Mouse (Mus musculus): Measurements from ENCODE around the gene Gm47841. TPM values are rescaled to one million over a fixed set of nuclear protein-coding genes. Genes with fewer than 3 reads are reported as not detected.

The Gm47841 gene
- polyA plus RNA-seq, 1 experiment from 2014 or later, result not detected

GRCm38 (mm10) chr15:101048338-101048896 is 1.2 kb upstream of the Gm47841 start:
- no peaks in the 10 kb centered on the region for H3K9me3 ChIP-seq (ENCODE audit: low read length)
- H3K27me3 ChIP-seq (ENCODE audit: insufficient read depth, low read length), result peaks cover 75% of the 10 kb centered on the region
- no peak for ATAC-seq
- peaks cover 5% of the 10 kb centered on the region for H3K4me1 ChIP-seq (ENCODE audit: insufficient read depth)
- TF ChIP-seq EP300 (IDR thresholded peaks at IDR 0.05; ENCODE audit: low read depth), result no peak
- TF ChIP-seq CTCF (IDR thresholded peaks at IDR 0.05; ENCODE audit: low read depth), result no peak
- no peak overlapping the region for H3K4me2 ChIP-seq (ENCODE audit: low read depth, low read length)
- H3K9ac ChIP-seq (replicated peaks), result no peak overlapping the region
- WGBS (ENCODE audit: insufficient replicate concordance), result 46% methylated on average over 5 of the region's 5 CpGs
- no peak overlapping the region for H3K4me3 ChIP-seq (ENCODE audit: low read depth, low read length)
- no peak overlapping the region for H3K27ac ChIP-seq (ENCODE audit: low read depth)
- DNase-seq, result no peak
- no peaks in the 10 kb centered on the region for H3K36me3 ChIP-seq (replicated peaks; ENCODE audit: insufficient read depth, low read length)

- 2% methylated on average over 45 of the region's 77 CpGs for WGBS (ENCODE audit: insufficient replicate concordance)
- Histone ChIP-seq H3K9ac (replicated peaks) (no peak overlapping the region; the same call in 1 of the 2 replicates), H3K4me1 (ENCODE audit: insufficient read depth) (peaks cover 5% of the 10 kb centered on the region), H3K27me3 (ENCODE audit: insufficient read depth, low read length) (peaks cover 74% of the 10 kb centered on the region), H3K4me2 (ENCODE audit: low read depth, low read length) (peak overlapping the region; percentile 64), H3K9me3 (ENCODE audit: low read length) (no peaks in the 10 kb centered on the region), H3K36me3 (replicated peaks; ENCODE audit: insufficient read depth, low read length) (no peaks in the 10 kb centered on the region), H3K27ac (ENCODE audit: low read depth) (no peak overlapping the region), H3K4me3 (ENCODE audit: low read depth, low read length) (peak overlapping the region; percentile 34)
- DNase-seq (no peak), ATAC-seq (peak; percentile 13; the same call in 1 of the 2 replicates)
- TF ChIP-seq CTCF (IDR thresholded peaks at IDR 0.05; ENCODE audit: low read depth) (no peak), EP300 (IDR thresholded peaks at IDR 0.05; ENCODE audit: low read depth) (no peak)
These were observed 537 bp downstream of the Gm47841 start for GRCm38 (mm10) chr15:101046527-101047193.

GRCm38 (mm10) chr15:101046039-101046526 is 1.1 kb downstream of the Gm47841 start:
- DNase-seq (no peak), ATAC-seq (no peak)
- Histone ChIP-seq H3K4me3 (ENCODE audit: low read depth, low read length) (peak overlapping the region; percentile 34), H3K9ac (replicated peaks) (no peak overlapping the region), H3K27ac (ENCODE audit: low read depth) (no peak overlapping the region), H3K27me3 (ENCODE audit: insufficient read depth, low read length) (peaks cover 74% of the 10 kb centered on the region), H3K4me2 (ENCODE audit: low read depth, low read length) (peak overlapping the region; percentile 64), H3K36me3 (replicated peaks; ENCODE audit: insufficient read depth, low read length) (no peaks in the 10 kb centered on the region), H3K9me3 (ENCODE audit: low read length) (no peaks in the 10 kb centered on the region), H3K4me1 (ENCODE audit: insufficient read depth) (peaks cover 5% of the 10 kb centered on the region)
- no peak for TF ChIP-seq EP300 (IDR thresholded peaks at IDR 0.05; ENCODE audit: low read depth)
- TF ChIP-seq CTCF (IDR thresholded peaks at IDR 0.05; ENCODE audit: low read depth), result no peak
- WGBS (ENCODE audit: insufficient replicate concordance), result 2% methylated on average over 31 of the region's 43 CpGs

- Histone ChIP-seq H3K4me3 (ENCODE audit: low read depth, low read length) (no peak overlapping the region), H3K4me2 (ENCODE audit: low read depth, low read length) (no peak overlapping the region), H3K27me3 (ENCODE audit: insufficient read depth, low read length) (peaks cover 88% of the 10 kb centered on the region), H3K4me1 (ENCODE audit: insufficient read depth) (peaks cover 5% of the 10 kb centered on the region), H3K27ac (ENCODE audit: low read depth) (no peak overlapping the region), H3K9ac (replicated peaks) (no peak overlapping the region), H3K9me3 (ENCODE audit: low read length) (no peaks in the 10 kb centered on the region), H3K36me3 (replicated peaks; ENCODE audit: insufficient read depth, low read length) (no peaks in the 10 kb centered on the region)
- ATAC-seq, result no peak
- TF ChIP-seq EP300 (IDR thresholded peaks at IDR 0.05; ENCODE audit: low read depth) (no peak), CTCF (IDR thresholded peaks at IDR 0.05; ENCODE audit: low read depth) (no peak)
- WGBS (ENCODE audit: insufficient replicate concordance), result 49% methylated on average over 6 of the region's 6 CpGs
- no peak for DNase-seq
These were observed 2.7 kb downstream of the Gm47841 start for GRCm38 (mm10) chr15:101044531-101044930.

GRCm38 (mm10) chr15:101042613-101043012 is 4.6 kb downstream of the Gm47841 start:
- Histone ChIP-seq H3K36me3 (replicated peaks; ENCODE audit: insufficient read depth, low read length) (no peaks in the 10 kb centered on the region), H3K27ac (ENCODE audit: low read depth) (no peak overlapping the region), H3K4me2 (ENCODE audit: low read depth, low read length) (no peak overlapping the region), H3K27me3 (ENCODE audit: insufficient read depth, low read length) (peaks cover 89% of the 10 kb centered on the region), H3K4me1 (ENCODE audit: insufficient read depth) (peaks cover 5% of the 10 kb centered on the region), H3K9ac (replicated peaks) (no peak overlapping the region), H3K4me3 (ENCODE audit: low read depth, low read length) (no peak overlapping the region), H3K9me3 (ENCODE audit: low read length) (no peaks in the 10 kb centered on the region)
- ATAC-seq (no peak), DNase-seq (peak; percentile 66)
- peak; percentile 68 for TF ChIP-seq CTCF (IDR thresholded peaks at IDR 0.05; ENCODE audit: low read depth)
- no peak for TF ChIP-seq EP300 (IDR thresholded peaks at IDR 0.05; ENCODE audit: low read depth)
- WGBS (ENCODE audit: insufficient replicate concordance), result 19% methylated on average over 6 of the region's 6 CpGs

- TF ChIP-seq CTCF (IDR thresholded peaks at IDR 0.05; ENCODE audit: low read depth), result no peak
- TF ChIP-seq EP300 (IDR thresholded peaks at IDR 0.05; ENCODE audit: low read depth), result no peak
- 55% methylated on average over 6 of the region's 6 CpGs for WGBS (ENCODE audit: insufficient replicate concordance)
- Histone ChIP-seq H3K27ac (ENCODE audit: low read depth) (no peak overlapping the region), H3K27me3 (ENCODE audit: insufficient read depth, low read length) (peaks cover 82% of the 10 kb centered on the region), H3K9me3 (ENCODE audit: low read length) (no peaks in the 10 kb centered on the region), H3K4me2 (ENCODE audit: low read depth, low read length) (no peak overlapping the region), H3K4me3 (ENCODE audit: low read depth, low read length) (no peak overlapping the region), H3K36me3 (replicated peaks; ENCODE audit: insufficient read depth, low read length) (no peaks in the 10 kb centered on the region), H3K9ac (replicated peaks) (no peak overlapping the region), H3K4me1 (ENCODE audit: insufficient read depth) (peaks cover 5% of the 10 kb centered on the region; the same call in 1 of the 2 replicates)
- DNase-seq, result no peak
- no peak for ATAC-seq
These were observed 5.2 kb downstream of the Gm47841 start for GRCm38 (mm10) chr15:101041966-101042365.
